Mouse (Mus musculus) left cerebral cortex, adult 11 months (tissue): ENCODE measurements at regions not wholly inside any gene's neighbourhood (a gene's known extent, or its start where the extent isn't known, plus 50 kb on each side); places are given as distances from the start of the nearest gene placed in this dataset.
"Not testable (repeated sequence)": the region's sequence is repeated elsewhere in the genome, so short reads cannot be mapped to it uniquely, and the experiment has no call there.

Experiments used
- DNase-seq: peaks from one replicate; pipeline ENCODE4 v3.0.0; 2022; ENCODE audit warnings: low spot score

GRCm38 (mm10) chrX:130525770-130526169 lies 776.2 kb downstream of the Diaph2 start:
- no peak for DNase-seq

- no peak for DNase-seq
Observed at GRCm38 (mm10) chrX:130533171-130534156, 783.9 kb downstream of the Diaph2 start.

- not testable (repeated sequence) for DNase-seq
Observed at GRCm38 (mm10) chrX:130538771-130539170, 789.2 kb downstream of the Diaph2 start.

- DNase-seq = no peak
Observed at GRCm38 (mm10) chrX:130548001-130548400, 798.5 kb downstream of the Diaph2 start.

- no peak for DNase-seq
Observed at GRCm38 (mm10) chrX:130549275-130549674, 799.7 kb downstream of the Diaph2 start.

- no peak for DNase-seq
Observed at GRCm38 (mm10) chrX:130549925-130550324, 800.4 kb downstream of the Diaph2 start.

- DNase-seq = no peak
Observed at GRCm38 (mm10) chrX:130557251-130557650, 807.7 kb downstream of the Diaph2 start.

GRCm38 (mm10) chrX:130577706-130578105 lies 828.2 kb downstream of the Diaph2 start:
- DNase-seq = no peak

- DNase-seq = no peak
Observed at GRCm38 (mm10) chrX:130596631-130597030, 847.1 kb downstream of the Diaph2 start.

- DNase-seq = peak; percentile 21
Observed at GRCm38 (mm10) chrX:130601911-130602310, 852.4 kb downstream of the Diaph2 start.

- no peak for DNase-seq
Observed at GRCm38 (mm10) chrX:130638513-130638912, 889.0 kb downstream of the Diaph2 start.

GRCm38 (mm10) chrX:130655815-130656214 lies 906.3 kb downstream of the Diaph2 start:
- no peak for DNase-seq

- no peak for DNase-seq
Observed at GRCm38 (mm10) chrX:130684381-130684780, 934.8 kb downstream of the Diaph2 start.

GRCm38 (mm10) chrX:130708929-130709328 lies 959.4 kb downstream of the Diaph2 start:
- DNase-seq = no peak

GRCm38 (mm10) chrX:130744132-130744531 lies 994.6 kb downstream of the Diaph2 start:
- not testable (repeated sequence) for DNase-seq
